Mouse (Mus musculus): ENCODE results near the gene Ppp6r3.
"Not testable (repeated sequence)": the region's sequence is repeated elsewhere in the genome, so short reads cannot be mapped to it uniquely, and the experiment has no call there.

Gene Ppp6r3

DNA sequence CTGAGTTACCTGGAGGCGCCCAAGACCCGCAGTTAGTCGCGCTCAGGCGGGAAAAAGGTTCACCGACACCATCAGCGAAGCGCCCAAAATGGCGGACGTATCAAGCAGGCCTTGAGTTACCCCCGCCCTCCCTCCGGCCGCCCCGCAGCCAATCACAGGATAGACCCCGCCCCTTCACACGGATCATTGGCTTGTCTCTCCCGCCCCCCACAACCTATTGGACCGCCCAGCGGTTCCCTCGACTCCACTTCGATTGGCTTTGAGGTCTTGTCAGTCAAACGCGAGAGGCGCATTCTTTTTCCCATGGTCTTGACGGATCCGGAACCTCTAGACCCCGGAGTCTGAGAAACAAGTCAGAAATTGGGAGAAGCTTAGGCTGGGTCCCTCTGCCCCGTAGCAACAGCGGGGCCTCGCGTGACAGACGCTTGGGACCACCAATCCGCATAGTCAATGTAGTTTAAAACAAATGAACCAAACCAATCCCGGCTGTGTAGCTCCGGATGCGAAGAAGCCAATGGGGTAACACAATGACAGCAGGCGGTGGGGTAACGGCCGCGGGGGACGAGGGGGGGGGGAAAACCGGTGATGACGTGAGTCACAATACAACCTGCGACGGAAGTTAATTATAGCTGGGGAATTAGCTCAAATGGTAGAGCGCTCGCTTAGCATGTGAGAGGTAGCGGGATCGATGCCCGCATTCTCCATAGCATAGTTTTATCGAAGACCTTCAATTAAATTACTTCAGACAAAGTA is at the start of gene Ppp6r3:
Ppp6r3 (minus strand) TSS at position 118 of the 753 bp plus-strand sequence.
- DNase-seq (ENCODE audit: low spot score in 2 of 2), result peak; percentile 97 to 98

DNA sequence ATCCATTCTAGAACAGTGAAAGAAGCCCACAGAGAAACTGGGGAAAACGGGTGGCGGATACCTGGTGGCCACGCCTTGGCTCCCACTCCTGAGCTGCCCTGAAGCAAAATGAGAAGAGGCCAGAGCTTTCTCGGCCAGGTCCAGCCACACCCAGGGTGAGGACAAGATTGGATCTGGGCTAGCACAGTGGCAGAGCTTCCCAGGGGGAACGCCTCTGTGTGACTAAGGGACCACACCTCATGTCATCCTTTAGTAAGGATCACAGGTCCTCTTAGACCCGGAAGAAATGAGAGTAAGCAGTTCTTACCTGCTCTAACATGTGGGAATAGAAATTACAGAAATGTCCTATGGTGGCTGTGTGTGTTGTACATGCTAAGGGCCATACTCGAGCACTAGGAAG is 49.6 kb upstream of the Ppp6r3 start:
- DNase-seq (ENCODE audit: low spot score in 2 of 2), result no peak

DNA sequence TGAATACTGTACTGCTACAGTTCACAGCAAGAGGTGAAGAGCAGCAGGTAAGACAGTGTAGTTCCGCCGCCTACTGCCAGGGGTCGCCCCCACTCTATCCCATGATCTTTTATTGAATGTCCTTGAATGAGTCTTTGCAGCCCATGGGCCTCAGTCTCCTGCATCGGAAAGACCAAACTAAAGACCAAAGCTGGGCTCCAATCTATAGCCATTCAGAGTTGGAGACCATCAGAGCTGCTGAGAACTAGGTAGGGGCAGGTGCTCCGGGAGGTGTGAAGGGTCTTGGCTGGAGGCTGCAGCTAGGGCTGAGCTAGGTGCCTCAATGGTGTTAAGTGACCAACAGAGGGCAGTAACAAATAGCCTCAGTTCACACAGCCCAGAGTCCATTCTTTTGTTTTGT is 48.3 kb upstream of the Ppp6r3 start:
- no peak for DNase-seq (ENCODE audit: low spot score in 2 of 2)

DNA sequence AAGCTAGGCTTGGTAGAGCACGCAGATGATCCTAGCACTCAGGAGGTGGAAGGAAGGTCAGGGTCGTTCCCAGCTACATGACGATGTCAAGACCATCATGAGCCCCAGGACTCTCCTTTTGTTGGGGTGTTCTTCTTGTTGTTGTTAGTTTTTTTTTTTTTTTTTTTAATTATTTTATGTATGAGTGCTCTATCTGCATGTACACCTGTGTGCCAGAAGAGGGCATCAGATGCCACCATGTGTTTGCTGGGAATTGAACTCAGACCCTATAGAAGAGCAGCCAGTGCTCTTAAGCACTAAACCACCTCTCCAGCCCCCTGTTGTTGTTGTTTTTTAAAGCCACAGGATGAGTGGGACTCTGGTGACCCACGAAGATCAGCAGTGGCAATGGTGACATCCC is 47.7 kb upstream of the Ppp6r3 start:
- DNase-seq (ENCODE audit: low spot score in 2 of 2), result no peak

DNA sequence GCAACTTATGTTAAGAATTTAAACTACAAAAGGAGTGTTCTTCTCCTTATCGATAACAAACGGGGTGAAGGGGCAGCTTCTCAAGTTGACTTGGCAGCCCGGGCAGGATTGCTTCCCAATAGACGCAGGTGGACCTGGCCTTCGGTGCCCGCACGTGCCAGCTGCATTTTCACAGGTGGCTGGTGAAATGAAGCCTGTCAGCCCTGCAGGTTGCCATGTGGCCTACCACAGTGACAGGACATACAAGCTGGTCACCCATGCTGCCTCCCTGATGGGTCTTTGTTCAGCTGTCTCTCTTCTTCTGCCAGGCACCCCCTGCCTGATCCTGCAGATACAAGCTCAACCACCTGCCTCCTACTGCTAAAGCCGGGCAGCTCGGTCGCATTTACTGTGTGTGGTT is 45.3 kb upstream of the Ppp6r3 start:
- no peak for DNase-seq (ENCODE audit: low spot score in 2 of 2)

DNA sequence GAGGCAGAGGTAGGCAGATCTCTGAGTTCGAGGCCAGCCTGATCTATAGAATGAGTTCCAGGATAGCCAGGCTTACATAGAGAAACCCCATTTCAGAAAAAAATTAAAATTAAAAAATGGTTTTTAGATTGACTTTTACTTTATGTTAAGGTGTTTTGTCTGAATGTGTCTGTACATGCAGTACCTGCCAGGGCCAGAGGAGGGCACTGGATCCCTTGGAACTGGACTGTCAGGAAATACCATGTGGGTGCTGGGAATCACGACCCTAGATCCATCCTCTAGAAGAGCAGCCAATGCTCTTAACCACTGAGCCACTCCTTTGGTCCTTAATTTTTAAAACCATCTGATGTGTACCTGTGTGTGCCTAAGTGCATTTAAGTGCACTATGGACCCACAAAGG is 43.8 kb upstream of the Ppp6r3 start:
- no peak for DNase-seq (ENCODE audit: low spot score in 2 of 2)

DNA sequence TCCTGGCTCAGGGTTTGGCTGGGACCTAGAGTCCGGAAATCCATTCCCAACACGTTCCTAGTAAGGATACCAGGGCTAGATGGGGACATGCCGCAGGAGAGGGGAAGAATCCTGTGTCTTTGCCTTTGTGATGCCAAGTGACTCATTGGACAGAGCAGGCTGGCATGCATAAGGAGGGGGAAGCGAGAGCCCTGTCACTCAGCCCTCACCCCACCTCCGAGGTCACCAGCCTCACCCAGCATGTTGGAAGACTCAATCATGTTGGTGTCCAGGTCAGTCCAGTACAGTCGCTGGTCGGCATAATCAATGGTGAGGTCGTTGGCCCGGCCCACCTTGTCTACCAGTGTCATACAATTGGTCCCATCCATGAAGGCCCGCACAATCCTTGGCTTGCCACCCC is 38.4 kb upstream of the Ppp6r3 start:
- no peak for DNase-seq (ENCODE audit: low spot score in 2 of 2)

DNA sequence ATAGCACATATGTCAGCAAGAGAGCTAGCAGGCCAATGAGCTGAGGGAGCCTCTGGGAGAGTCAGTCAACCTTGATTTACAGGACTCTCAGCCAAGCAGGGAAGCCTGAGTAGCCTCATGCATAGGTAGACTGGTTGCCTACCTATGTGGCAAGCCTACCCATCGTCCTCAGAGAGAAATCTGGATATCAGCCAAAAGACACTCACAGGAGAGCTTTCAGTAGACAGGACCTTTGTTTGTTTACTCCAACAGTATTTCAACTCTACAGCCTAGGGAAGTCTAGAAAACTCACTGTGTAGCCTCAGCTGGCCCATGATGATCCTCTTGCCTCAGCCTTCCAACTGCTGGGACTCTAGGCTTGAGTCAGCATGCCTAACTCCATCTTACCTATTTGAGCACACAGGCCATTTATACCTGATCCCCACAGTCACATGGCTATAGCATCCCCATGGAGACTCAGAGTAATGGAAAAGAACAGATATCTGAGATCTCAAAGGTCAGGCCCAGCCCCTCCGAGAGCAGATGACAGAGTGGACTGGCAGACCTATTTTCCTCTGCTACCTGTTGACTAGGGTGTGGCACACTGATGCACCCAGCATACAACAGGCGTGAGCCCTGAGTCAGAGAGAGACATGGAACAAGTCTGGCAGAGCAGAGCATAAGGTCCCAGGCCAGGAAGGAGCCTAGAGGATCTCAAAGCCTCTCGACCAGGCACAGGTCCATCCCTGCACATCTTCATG is 37.2 kb upstream of the Ppp6r3 start:
- DNase-seq (ENCODE audit: low spot score in 2 of 2), result no peak

DNA sequence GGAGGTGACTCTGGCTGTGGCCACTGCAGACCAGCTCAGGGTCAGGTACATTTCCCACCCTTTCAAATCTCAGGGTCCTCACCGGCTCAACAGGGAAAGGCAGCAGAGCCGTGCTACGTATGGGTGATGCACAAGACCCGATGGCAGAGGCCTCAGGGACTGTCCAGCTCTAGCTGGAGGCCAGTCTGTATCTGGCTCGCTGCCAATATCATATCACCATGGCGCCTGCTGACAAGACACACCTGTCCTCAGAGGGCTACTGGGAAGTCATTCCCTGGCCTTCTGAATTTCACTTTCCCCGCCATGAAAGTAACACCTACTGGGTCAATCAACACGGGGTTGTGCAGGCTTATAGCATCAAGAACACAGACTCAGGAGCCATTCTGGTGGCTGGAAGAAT is 36.2 kb upstream of the Ppp6r3 start:
- DNase-seq (ENCODE audit: low spot score in 2 of 2), result no peak

DNA sequence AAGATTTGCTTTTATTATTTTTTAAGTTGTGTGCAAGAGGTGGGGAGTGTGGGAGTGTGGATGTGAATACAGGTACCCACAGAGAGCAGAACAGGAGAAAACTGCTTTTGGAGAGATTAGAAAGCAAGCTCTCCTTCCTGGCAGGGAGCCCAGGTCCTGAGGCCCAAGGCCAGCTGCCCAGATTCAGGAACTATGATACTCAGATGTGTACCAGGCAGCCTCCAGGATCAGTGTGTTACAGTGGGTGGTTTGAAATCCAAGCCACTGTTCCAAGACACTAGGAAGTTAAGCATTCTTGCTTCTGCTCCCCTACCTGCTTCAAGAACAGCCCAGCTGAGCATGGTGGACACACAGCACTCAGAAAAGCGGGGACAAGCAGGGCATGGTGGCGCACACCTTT is 35.3 kb upstream of the Ppp6r3 start:
- no peak for DNase-seq (ENCODE audit: low spot score in 2 of 2)

DNA sequence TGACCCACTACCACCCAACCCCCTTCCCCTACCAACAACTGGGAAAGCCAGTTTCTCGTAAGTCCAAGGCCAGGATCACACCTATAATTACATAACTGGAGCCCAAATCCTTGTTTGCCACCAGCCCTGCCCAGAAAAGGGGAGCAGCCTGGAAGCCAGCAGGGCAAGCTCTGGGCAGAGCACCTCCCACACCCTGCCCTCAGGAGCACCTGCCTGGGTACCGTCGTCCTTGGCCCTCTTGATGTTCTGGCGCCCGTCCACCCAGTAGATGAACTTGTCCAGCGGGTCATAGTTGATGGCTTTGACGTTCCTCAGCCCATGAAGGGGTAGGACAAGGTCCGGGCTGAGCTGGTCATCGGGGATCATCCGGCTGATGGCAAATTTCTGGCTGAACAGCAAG is 34.3 kb upstream of the Ppp6r3 start:
- no peak for DNase-seq (ENCODE audit: low spot score in 2 of 2)

DNA sequence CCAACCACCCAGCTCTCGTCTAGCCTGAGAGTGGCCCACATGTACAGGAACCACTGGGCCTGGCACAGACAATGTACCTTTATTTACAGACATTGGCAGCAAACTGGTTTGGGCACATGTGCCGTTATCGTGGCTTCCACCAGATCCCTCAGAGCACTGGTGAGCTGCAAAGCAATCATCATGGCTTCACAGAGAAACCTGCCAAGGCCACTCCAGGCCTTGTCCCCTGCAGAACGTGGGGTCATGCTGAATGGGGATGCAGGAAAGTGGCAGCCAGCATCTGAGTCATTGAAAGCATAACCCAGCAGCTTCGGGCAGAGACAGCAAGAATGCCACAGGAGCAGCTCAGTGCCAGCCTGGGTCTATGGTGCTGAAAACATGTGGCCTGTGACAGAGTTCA is 18.8 kb upstream of the Ppp6r3 start:
- DNase-seq (ENCODE audit: low spot score in 2 of 2), result no peak

DNA sequence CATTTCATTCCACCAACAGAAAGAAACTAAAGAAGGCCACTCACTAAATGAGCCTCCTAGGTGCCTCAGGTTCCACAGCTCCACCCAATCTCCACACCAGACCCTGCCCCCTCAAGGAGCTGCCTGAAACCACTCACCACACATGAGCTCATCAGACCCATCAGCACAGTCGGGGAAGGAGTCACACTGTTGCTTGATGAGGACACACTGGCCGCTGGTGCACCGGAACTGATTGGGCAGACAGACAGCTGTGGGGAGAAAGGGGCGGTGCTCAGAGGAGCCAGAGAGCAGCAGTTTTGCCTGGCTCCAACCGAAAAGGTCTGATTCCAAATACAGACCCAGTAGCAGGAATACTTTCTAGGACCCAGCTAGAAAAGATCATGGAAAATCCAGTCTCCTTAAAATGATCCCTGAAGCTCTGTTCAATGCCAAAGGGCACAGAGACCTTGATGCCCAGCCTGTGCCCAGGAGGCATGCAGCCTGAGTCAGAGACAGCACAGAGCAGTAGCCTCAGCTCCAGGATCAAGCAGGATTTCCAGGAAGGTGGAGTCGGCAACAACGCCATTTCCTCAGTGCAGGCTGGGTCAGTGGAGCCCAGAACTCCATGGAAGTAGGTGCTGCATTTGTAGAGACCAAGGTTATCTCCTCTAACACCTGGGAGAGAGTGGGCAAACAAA is 18.0 kb upstream of the Ppp6r3 start:
- no peak for DNase-seq (ENCODE audit: low spot score in 2 of 2)

DNA sequence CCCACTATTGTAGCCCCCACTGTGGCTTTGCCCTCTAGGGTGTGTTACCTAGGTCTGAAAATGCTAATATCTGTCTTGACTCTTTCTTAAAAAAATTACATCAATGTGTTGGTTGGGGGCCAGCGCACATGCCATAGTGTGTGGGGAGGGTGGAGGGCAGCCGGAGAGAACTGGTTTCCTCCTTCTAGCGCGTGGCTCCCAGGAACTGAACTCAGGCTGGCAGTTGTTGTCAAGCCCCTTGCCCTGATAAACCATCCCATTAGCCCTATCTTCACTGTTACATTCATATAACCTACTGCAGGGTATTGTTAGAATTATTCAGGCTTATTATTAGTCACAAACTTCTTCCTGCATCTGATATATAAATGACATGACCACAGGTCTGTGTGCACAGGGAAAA is 14.4 kb upstream of the Ppp6r3 start:
- DNase-seq (ENCODE audit: low spot score in 2 of 2), result no peak

DNA sequence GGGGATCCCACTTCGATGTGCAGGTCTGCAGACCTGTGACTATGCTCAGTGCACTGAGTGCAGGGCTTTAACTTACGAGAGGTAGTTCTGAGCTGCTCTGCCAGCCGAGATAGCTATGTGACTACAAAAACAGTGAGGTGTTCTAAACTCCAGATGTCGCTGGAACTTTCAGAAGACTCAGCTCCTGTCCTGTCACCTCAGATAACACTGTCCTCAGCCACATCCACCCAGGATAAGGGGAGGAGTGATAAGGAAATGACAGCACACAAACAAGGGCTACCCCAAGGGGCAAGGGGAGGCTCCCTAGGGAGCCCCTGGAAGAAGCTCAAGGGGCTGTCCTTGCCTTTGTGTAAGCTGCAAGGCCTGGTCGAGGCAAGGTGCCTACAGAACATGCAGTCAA is 14.0 kb upstream of the Ppp6r3 start:
- DNase-seq (ENCODE audit: low spot score in 2 of 2), result no peak

DNA sequence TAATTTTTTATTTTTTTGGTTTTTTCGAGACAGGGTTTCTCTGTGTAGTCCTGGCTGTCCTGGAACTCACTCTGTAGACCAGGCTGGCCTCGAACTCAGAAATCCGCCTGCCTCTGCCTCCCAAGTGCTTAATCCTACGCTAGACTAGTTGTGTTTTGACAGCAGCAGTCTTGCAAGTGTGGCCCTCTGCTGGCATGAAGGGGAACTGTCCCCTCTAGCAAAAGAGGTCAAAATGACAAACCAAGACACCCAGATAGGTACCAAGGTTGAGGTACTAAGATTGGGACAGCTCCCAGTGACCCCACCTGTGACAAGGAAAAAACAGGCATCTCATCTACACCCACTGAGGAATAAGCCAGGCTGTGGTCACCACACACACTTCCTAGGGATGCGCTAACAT is 12.2 kb upstream of the Ppp6r3 start:
- not testable (repeated sequence) for DNase-seq (ENCODE audit: low spot score in 2 of 2)

DNA sequence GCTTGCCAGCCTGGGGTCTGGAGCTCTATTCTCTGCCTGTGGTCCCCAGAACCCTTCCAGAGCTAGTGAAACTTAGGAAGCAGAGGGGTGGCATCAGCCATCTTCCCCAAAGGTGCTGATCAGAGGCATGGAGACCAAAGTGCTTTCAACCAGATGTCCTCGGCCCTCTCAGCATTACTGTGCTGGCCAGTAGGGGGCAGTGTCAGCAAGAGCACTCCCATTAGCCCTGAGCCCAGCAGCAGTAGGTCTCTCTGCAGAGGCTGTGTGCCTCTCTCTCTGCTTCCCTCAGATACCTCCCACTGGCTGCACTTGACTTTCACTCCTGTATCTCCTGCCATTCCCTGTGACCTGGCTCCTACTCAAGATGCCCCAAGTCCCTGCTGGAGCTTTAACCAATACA is 11.0 kb upstream of the Ppp6r3 start:
- DNase-seq (ENCODE audit: low spot score in 2 of 2), result peak; percentile 33 to 59

DNA sequence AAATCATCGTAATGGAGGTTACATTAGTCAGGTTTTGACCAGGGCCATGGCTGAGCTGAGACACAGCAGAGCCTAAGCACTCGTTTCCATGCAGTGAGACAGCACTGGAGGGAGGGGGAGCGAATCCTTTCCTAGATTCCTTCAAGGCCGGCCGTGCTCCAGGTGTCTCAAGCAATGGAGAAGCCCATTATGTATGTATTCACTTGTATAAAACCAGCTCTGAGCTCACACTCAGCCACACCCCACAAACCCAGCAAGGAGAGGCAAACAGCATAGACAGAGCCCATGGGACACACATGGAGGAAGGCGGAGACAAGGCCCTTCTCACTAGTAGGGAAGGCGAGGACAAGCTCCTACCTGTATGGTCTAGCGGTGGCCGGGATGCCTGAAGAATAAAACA is 10.5 kb upstream of the Ppp6r3 start:
- no peak for DNase-seq (ENCODE audit: low spot score in 2 of 2)

DNA sequence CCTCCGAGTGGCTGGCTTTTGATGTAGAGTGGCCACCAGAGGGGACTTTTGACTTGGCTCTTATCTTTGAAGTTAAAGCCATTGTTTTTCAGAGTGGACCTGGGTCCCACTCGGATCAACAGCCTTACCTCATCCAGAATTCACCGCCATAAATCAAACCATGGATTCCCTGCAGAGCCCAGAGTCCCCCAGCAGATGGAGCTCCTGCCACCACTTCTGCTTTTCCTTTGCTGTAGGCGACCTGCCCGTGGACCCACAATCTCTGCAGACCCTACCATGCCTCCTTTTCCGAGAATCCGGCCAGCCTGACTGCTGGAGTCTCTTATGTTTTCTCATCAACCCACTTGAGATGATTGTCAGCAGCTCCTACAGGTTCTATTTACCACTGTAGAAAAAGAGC is 5.8 kb upstream of the Ppp6r3 start:
- peak; percentile 70 to 81 for DNase-seq (ENCODE audit: low spot score in 2 of 2)

DNA sequence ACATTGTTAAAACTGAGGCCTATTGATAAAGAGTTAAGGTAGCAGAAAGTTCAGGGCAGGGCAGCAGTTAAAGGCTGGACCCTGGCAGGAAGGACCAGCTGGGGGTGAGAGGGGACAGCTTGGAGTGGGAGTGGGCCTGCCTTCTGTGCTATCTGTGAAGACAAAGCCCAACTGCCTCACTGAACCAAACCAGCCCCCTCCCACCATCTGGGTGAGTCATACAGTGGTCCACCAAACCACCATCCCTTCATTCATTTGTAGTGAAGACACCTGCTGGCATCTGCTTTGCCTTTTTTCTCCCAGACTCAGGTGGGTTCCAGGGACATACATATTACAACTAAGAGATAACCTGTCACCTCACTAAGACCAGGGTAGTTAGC is 2.4 kb upstream of the Ppp6r3 start:
- DNase-seq (ENCODE audit: low spot score in 2 of 2), result no peak

DNA sequence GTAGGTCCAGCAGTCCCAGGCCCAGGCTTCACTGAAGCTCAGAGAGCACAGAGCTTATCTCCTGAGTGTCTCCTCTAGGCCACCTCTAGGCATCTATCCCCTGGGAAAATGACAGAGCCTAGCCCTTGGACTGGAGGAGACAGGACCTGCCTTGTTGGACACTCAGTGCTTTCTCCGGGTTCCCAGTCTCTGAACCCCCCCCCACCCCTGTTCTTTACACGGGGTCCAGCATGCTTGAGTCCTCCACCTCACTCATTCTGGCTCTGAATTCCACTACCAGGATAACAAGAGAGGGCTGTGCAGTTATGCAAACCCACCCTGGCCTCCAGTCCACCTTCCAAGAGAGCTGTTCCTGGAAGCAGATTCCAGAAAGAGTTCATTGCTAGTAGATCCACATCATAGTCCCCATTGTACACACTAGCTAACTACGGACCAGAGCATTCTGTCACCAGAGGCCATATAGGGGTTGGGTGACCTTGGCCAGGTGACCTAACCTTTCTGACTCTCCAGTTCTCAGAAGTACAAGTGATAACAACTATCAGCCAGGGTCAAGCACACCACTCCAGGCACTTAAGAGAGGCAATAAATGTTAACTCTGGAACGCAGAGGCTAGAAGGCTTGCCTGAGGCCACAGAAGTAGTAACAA is 1.8 kb upstream of the Ppp6r3 start:
- no peak for DNase-seq (ENCODE audit: low spot score in 2 of 2)

DNA sequence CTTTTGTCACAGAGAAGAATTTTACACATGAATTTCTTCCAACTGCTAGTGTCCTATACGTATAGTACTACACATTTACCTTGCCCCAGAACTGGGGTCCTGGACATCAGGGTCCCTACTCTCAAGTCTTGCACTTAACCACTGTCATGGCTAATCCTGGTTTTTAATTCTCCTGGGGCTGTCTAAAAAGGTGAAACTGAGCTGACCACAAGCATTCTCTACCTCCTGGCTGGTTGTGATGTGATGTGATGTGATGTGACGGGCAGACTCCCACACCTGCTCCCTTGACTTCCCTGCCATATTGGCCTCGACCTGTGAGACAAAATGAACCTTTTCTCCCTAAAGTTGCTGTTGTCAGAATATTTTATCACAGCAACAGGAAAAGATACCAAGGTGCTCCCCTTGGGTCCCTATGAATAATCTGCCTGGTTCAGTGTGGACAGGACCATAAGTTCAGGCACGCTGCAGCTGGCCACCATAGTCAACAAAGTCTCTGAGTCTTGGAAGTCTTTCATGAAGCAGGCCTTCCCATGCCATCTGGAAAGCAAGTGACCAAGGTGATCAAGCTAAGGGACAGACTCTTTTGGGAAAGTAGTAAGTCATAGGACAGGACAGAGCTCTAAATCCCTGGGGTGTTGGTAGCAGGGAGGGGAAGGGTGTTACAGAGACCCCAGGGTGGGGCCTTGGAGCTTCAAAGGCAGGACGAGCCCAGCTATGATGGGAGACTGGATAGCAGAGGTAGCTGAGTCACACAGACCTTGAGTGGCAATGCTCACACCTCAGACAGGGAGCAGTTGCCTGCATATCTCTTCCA is 1.1 kb upstream of the Ppp6r3 start:
- DNase-seq (ENCODE audit: low spot score in 2 of 2), result no peak

Data from frontal cortex, postnatal 36 days (tissue).